Mouse (Mus musculus) liver, adult (tissue): Measurements from ENCODE around the gene 1500009L16Rik.

Source experiments
- GATA4 ChIP-seq: IDR thresholded peaks from 2 replicates; pipeline ENCODE4 v1.6.1; 2014; ENCODE audit warnings: mild to moderate bottlenecking, low read length; ENCODE audit not compliant: insufficient replicate concordance

The 1500009L16Rik gene

GRCm38 (mm10) chr10:83722579-83723031 is at the start of gene 1500009L16Rik:
Gene 1500009L16Rik (plus strand): TSS chr10:83722865.
- TF ChIP-seq GATA4: no peak

- no peak for TF ChIP-seq GATA4
Measured at GRCm38 (mm10) chr10:83681334-83681733, 41.3 kb upstream of the 1500009L16Rik start.

GRCm38 (mm10) chr10:83688215-83688614 is 34.5 kb upstream of the 1500009L16Rik start:
- TF ChIP-seq GATA4: no peak

GRCm38 (mm10) chr10:83692175-83692895 is 30.3 kb upstream of the 1500009L16Rik start:
- TF ChIP-seq GATA4: no peak

- no peak for TF ChIP-seq GATA4
Measured at GRCm38 (mm10) chr10:83696226-83696625, 26.4 kb upstream of the 1500009L16Rik start.

GRCm38 (mm10) chr10:83706628-83707027 is 16.0 kb upstream of the 1500009L16Rik start:
- TF ChIP-seq GATA4: no peak

- no peak for TF ChIP-seq GATA4
Measured at GRCm38 (mm10) chr10:83709920-83710319, 12.7 kb upstream of the 1500009L16Rik start.

GRCm38 (mm10) chr10:83711769-83712168 is 10.9 kb upstream of the 1500009L16Rik start:
- no peak for TF ChIP-seq GATA4

- no peak for TF ChIP-seq GATA4
Measured at GRCm38 (mm10) chr10:83718855-83719474, 3.7 kb upstream of the 1500009L16Rik start.

- no peak for TF ChIP-seq GATA4
Measured at GRCm38 (mm10) chr10:83723055-83723454, 390 bp downstream of the 1500009L16Rik start.

- TF ChIP-seq GATA4: no peak
Measured at GRCm38 (mm10) chr10:83724351-83725059, 1.8 kb downstream of the 1500009L16Rik start.

GRCm38 (mm10) chr10:83726164-83726563 is 3.5 kb downstream of the 1500009L16Rik start:
- no peak for TF ChIP-seq GATA4

- TF ChIP-seq GATA4: no peak
Measured at GRCm38 (mm10) chr10:83727846-83728245, 5.2 kb downstream of the 1500009L16Rik start.

GRCm38 (mm10) chr10:83728529-83728928 is 5.9 kb downstream of the 1500009L16Rik start:
- no peak for TF ChIP-seq GATA4

- no peak for TF ChIP-seq GATA4
Measured at GRCm38 (mm10) chr10:83729076-83729475, 6.4 kb downstream of the 1500009L16Rik start.

- TF ChIP-seq GATA4: no peak
Measured at GRCm38 (mm10) chr10:83729492-83729891, 6.8 kb downstream of the 1500009L16Rik start.

- TF ChIP-seq GATA4: no peak
Measured at GRCm38 (mm10) chr10:83733725-83734124, 11.1 kb downstream of the 1500009L16Rik start.
